Comparison of ENCODE assay signal across 29 mouse cellular contexts in the genomic region with DNA sequence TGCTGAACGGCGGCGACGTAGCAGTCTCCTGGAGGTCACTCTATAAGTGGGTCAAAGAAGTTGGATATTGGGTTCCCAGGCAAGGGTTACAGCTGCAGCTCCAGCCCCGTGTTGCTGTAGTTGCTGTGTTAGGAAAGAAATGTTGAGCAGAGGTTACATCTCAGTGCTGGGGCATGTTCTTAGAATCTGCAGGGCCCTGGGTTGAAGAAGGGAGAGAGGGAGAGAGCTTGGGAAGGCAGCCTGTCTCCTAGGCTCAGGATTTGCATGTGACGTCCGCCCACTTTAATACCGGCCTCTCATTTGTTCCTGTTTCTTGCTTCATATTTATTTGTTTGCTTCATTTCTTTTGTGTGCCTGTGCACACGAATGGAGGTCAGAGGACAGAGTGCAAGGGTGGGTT.
DNase-seq lines count a peak whose midpoint lies in the region; ATAC-seq and TF ChIP-seq lines count a peak whose summit lies in the region.
"Had no signal": no experiment of that assay in that cellular context is flagged by ENCODE, and none has a peak within 500 bp of the region (broad histone marks: within the 10 kb centered on the region; RNA-seq: fewer than 3 reads in every experiment).

No protein-coding gene starts in this region.

- no peak for ATAC-seq in hindbrain, postnatal 0 days
- ATAC-seq in liver, embryonic 14.5 days (ENCODE audit: insufficient read depth) = peak; percentile 18; the same call in 1 of the 2 replicates
- no peak for ATAC-seq in liver, embryonic 11.5 days (replicated peaks; ENCODE audit: low FRiP score)
- ATAC-seq in midbrain, embryonic 14.5 days (ENCODE audit: low FRiP score, low TSS enrichment) = no peak
- ATAC-seq in liver, postnatal 0 days = peak; percentile 82
- ATAC-seq: activated CD4-positive, CD25-positive, alpha-beta regulatory T cell, adult 4 months; CD4-positive, CD25-positive, alpha-beta regulatory T cell, adult 4 months; Patski had no signal

- peaks cover 49% of the 10 kb centered on the region for H3K4me1 ChIP-seq in hindbrain, embryonic 10.5 days (replicated peaks)
- no peaks in the 10 kb centered on the region for H3K4me1 ChIP-seq in hindbrain, postnatal 0 days (ENCODE audit: insufficient read depth, low read length)
- peaks cover 0 to 4% of the 10 kb centered on the region in 2 experiments; a peak in 2 of 4 replicates for H3K4me1 ChIP-seq in liver, embryonic 14.5 days (replicated peaks; ENCODE audit: control insufficient read depth in 2 of 2, insufficient read depth in 2 of 2, low read length in 1 of 2)
- H3K4me1 ChIP-seq in liver, embryonic 11.5 days (replicated peaks; ENCODE audit: control insufficient read depth, insufficient read depth, low read length) = no peaks in the 10 kb centered on the region; the same call in 1 of the 2 replicates
- peaks cover 73% of the 10 kb centered on the region for H3K4me1 ChIP-seq in midbrain, embryonic 10.5 days
- peaks cover 37% of the 10 kb centered on the region for H3K4me1 ChIP-seq in midbrain, embryonic 14.5 days (ENCODE audit: control insufficient read depth, insufficient read depth, low read length)
- H3K4me1 ChIP-seq in liver, postnatal 0 days (ENCODE audit: insufficient read depth) = no peaks in the 10 kb centered on the region
- H3K4me1 ChIP-seq: embryonic facial prominence, embryonic 15.5 days had no signal

- 64% methylated on average over 9 of the region's 9 CpGs for WGBS in hindbrain, embryonic 10.5 days
- 57% methylated on average over 9 of the region's 9 CpGs for WGBS in hindbrain, postnatal 0 days
- WGBS in liver, embryonic 14.5 days (ENCODE audit: insufficient replicate concordance) = 66% methylated on average over 9 of the region's 9 CpGs
- 78% methylated on average over 9 of the region's 9 CpGs for WGBS in liver, embryonic 11.5 days
- 60% methylated on average over 9 of the region's 9 CpGs for WGBS in midbrain, embryonic 10.5 days
- 58% methylated on average over 9 of the region's 9 CpGs for WGBS in midbrain, embryonic 14.5 days
- WGBS in liver, postnatal 0 days (ENCODE audit: insufficient replicate concordance) = 68% methylated on average over 9 of the region's 9 CpGs

- H3K4me3 ChIP-seq in hindbrain, embryonic 10.5 days = no peak overlapping the region
- H3K4me3 ChIP-seq in hindbrain, postnatal 0 days (ENCODE audit: low read length) = no peak overlapping the region
- no peak overlapping the region for H3K4me3 ChIP-seq in liver, embryonic 14.5 days (ENCODE audit: insufficient read depth in 1 of 2, low read depth in 2 of 2, low read length in 2 of 2)
- no peak overlapping the region for H3K4me3 ChIP-seq in liver, embryonic 11.5 days (ENCODE audit: low read depth, low read length)
- H3K4me3 ChIP-seq in midbrain, embryonic 10.5 days = no peak overlapping the region
- no peak overlapping the region for H3K4me3 ChIP-seq in midbrain, embryonic 14.5 days (replicated peaks; ENCODE audit: low read depth, low read length)
- H3K4me3 ChIP-seq in liver, postnatal 0 days (ENCODE audit: low read depth, low read length) = no peak overlapping the region
- H3K4me3 ChIP-seq: embryonic facial prominence, embryonic 13.5 days; embryonic facial prominence, embryonic 15.5 days; erythroblast, embryonic 14.5 days; forebrain, embryonic 10.5 days; forebrain, embryonic 12.5 days had no signal

- H3K9ac ChIP-seq in hindbrain, postnatal 0 days (replicated peaks; ENCODE audit: low read length) = no peak overlapping the region
- H3K9ac ChIP-seq in liver, embryonic 14.5 days (replicated peaks) = no peak overlapping the region
- H3K9ac ChIP-seq in liver, embryonic 11.5 days (ENCODE audit: low read depth, low read length) = no peak overlapping the region
- no peak overlapping the region for H3K9ac ChIP-seq in midbrain, embryonic 14.5 days (replicated peaks; ENCODE audit: low read length)
- H3K9ac ChIP-seq in liver, postnatal 0 days (replicated peaks) = no peak overlapping the region
- H3K9ac ChIP-seq: embryonic facial prominence, embryonic 13.5 days; embryonic facial prominence, embryonic 15.5 days; forebrain, embryonic 12.5 days had no signal

- H3K9me3 ChIP-seq in hindbrain, embryonic 10.5 days = no peaks in the 10 kb centered on the region
- H3K9me3 ChIP-seq in hindbrain, postnatal 0 days (ENCODE audit: low read length) = no peaks in the 10 kb centered on the region
- no peaks in the 10 kb centered on the region for H3K9me3 ChIP-seq in liver, embryonic 14.5 days (ENCODE audit: control insufficient read depth, low read length)
- no peaks in the 10 kb centered on the region for H3K9me3 ChIP-seq in liver, embryonic 11.5 days (ENCODE audit: control insufficient read depth, low read length)
- no peaks in the 10 kb centered on the region; the same call in 1 of the 2 replicates for H3K9me3 ChIP-seq in midbrain, embryonic 10.5 days (replicated peaks)
- H3K9me3 ChIP-seq in midbrain, embryonic 14.5 days (ENCODE audit: control insufficient read depth, low read length) = no peaks in the 10 kb centered on the region
- H3K9me3 ChIP-seq in liver, postnatal 0 days (ENCODE audit: low read length) = no peaks in the 10 kb centered on the region
- H3K9me3 ChIP-seq: embryonic facial prominence, embryonic 13.5 days; embryonic facial prominence, embryonic 15.5 days had no signal

- peaks cover under 1% of the 10 kb centered on the region; the same call in 1 of the 2 replicates for H3K27me3 ChIP-seq in hindbrain, embryonic 10.5 days (ENCODE audit: insufficient read depth, poor library complexity, severe bottlenecking)
- H3K27me3 ChIP-seq in hindbrain, postnatal 0 days (ENCODE audit: insufficient read depth, low read length) = no peaks in the 10 kb centered on the region
- no peaks in the 10 kb centered on the region for H3K27me3 ChIP-seq in liver, embryonic 14.5 days (ENCODE audit: control insufficient read depth, insufficient read depth, low read length)
- H3K27me3 ChIP-seq in liver, embryonic 11.5 days (replicated peaks; ENCODE audit: control insufficient read depth, insufficient read depth, low read length) = no peaks in the 10 kb centered on the region
- peaks cover 9% of the 10 kb centered on the region; the same call in 1 of the 2 replicates for H3K27me3 ChIP-seq in midbrain, embryonic 10.5 days (ENCODE audit: low read depth, poor library complexity, severe bottlenecking)
- H3K27me3 ChIP-seq in midbrain, embryonic 14.5 days (ENCODE audit: control insufficient read depth, insufficient read depth, low read length) = no peaks in the 10 kb centered on the region
- no peaks in the 10 kb centered on the region for H3K27me3 ChIP-seq in liver, postnatal 0 days (ENCODE audit: insufficient read depth, low read length)
- H3K27me3 ChIP-seq: CH12.LX; embryonic facial prominence, embryonic 15.5 days; Patski had no signal

- TF ChIP-seq CTCF in hindbrain, postnatal 0 days (IDR thresholded peaks at IDR 0.05; ENCODE audit: low read depth) = no peak
- TF ChIP-seq CTCF in liver, embryonic 14.5 days (IDR thresholded peaks at IDR 0.05; ENCODE audit: low read depth) = no peak
- TF ChIP-seq CTCF in liver, postnatal 0 days (IDR thresholded peaks at IDR 0.05; ENCODE audit: low read depth) = no peak

- no peak for TF ChIP-seq EP300 in liver, embryonic 14.5 days (IDR thresholded peaks at IDR 0.05; ENCODE audit: low read depth)
- no peak for TF ChIP-seq EP300 in liver, postnatal 0 days (IDR thresholded peaks at IDR 0.05; ENCODE audit: low read depth)

- DNase-seq in hindbrain, embryonic 10.5 days (ENCODE audit: low spot score) = no peak
- DNase-seq in hindbrain, postnatal 0 days (ENCODE audit: low spot score) = no peak
- no peak for DNase-seq in liver, embryonic 14.5 days (ENCODE audit: low read depth in 3 of 3, low spot score in 3 of 3)
- no peak for DNase-seq in liver, embryonic 11.5 days (ENCODE audit: low spot score)
- no peak for DNase-seq in midbrain, embryonic 10.5 days (ENCODE audit: low spot score)
- no peak for DNase-seq in midbrain, embryonic 14.5 days
- no peak for DNase-seq in liver, postnatal 0 days
- DNase-seq in thymus, postnatal 14 days = no peak
- DNase-seq: adrenal gland, adult 2 months; adrenal gland, postnatal 10 days; adrenal gland, postnatal 25 days; B cell, adult 2 months; cerebellum, adult 11 months; cerebellum, adult 18-20 months; cerebellum, adult 8-10 months; cerebellum, adult 9-11 months; cerebellum, postnatal 14 days; cerebellum, postnatal 36 days; embryo, embryonic 11 days had no signal

- no peaks in the 10 kb centered on the region for H3K36me3 ChIP-seq in hindbrain, embryonic 10.5 days
- H3K36me3 ChIP-seq in hindbrain, postnatal 0 days (ENCODE audit: insufficient read depth, low read length) = no peaks in the 10 kb centered on the region
- no peaks in the 10 kb centered on the region for H3K36me3 ChIP-seq in liver, embryonic 14.5 days (replicated peaks; ENCODE audit: control insufficient read depth, insufficient read depth, low read depth)
- no peaks in the 10 kb centered on the region for H3K36me3 ChIP-seq in liver, embryonic 11.5 days (ENCODE audit: control insufficient read depth, insufficient read depth, low read length)
- no peaks in the 10 kb centered on the region for H3K36me3 ChIP-seq in midbrain, embryonic 10.5 days
- no peaks in the 10 kb centered on the region for H3K36me3 ChIP-seq in midbrain, embryonic 14.5 days (ENCODE audit: control insufficient read depth, insufficient read depth, low read length)
- H3K36me3 ChIP-seq in liver, postnatal 0 days (replicated peaks; ENCODE audit: insufficient read depth, low read length) = no peaks in the 10 kb centered on the region
- H3K36me3 ChIP-seq: embryonic facial prominence, embryonic 13.5 days; embryonic facial prominence, embryonic 15.5 days; forebrain, embryonic 10.5 days; forebrain, embryonic 12.5 days; G1E had no signal

- H3K27ac ChIP-seq in hindbrain, embryonic 10.5 days = peak overlapping the region; percentile 56
- no peak overlapping the region for H3K27ac ChIP-seq in hindbrain, postnatal 0 days
- no peak overlapping the region for H3K27ac ChIP-seq in liver, embryonic 14.5 days
- no peak overlapping the region for H3K27ac ChIP-seq in liver, embryonic 11.5 days (ENCODE audit: low read depth, low read length)
- H3K27ac ChIP-seq in midbrain, embryonic 10.5 days (replicated peaks) = peak overlapping the region; percentile 52
- H3K27ac ChIP-seq in midbrain, embryonic 14.5 days (replicated peaks; ENCODE audit: low read depth, low read length) = no peak overlapping the region
- peak overlapping the region; percentile 44 for H3K27ac ChIP-seq in liver, postnatal 0 days (ENCODE audit: low read depth)
- H3K27ac ChIP-seq: embryonic facial prominence, embryonic 13.5 days; embryonic facial prominence, embryonic 15.5 days; forebrain, embryonic 10.5 days; forebrain, embryonic 12.5 days had no signal

- H3K4me2 ChIP-seq in hindbrain, postnatal 0 days (ENCODE audit: low read depth, low read length) = no peak overlapping the region
- H3K4me2 ChIP-seq in liver, embryonic 14.5 days (ENCODE audit: low read depth) = no peak overlapping the region
- no peak overlapping the region for H3K4me2 ChIP-seq in liver, embryonic 11.5 days
- H3K4me2 ChIP-seq in midbrain, embryonic 14.5 days (ENCODE audit: low read length) = no peak overlapping the region
- H3K4me2 ChIP-seq in liver, postnatal 0 days (ENCODE audit: low read depth, low read length) = peak overlapping the region; percentile 38; the same call in 1 of the 2 replicates
- H3K4me2 ChIP-seq: embryonic facial prominence, embryonic 13.5 days; embryonic facial prominence, embryonic 15.5 days; forebrain, embryonic 12.5 days had no signal

Comparison
In these comparisons a context has a peak if more than half of its experiments do, and no peak if none do; other contexts are left out.
1. H3K27ac ChIP-seq: peak in hindbrain, embryonic 10.5 days (single experiment), midbrain, embryonic 10.5 days (single experiment) and liver, postnatal 0 days (single experiment); none in hindbrain, postnatal 0 days (single experiment), liver, embryonic 14.5 days (single experiment), liver, embryonic 11.5 days (single experiment) and midbrain, embryonic 14.5 days (single experiment).
2. ATAC-seq: peak in liver, embryonic 14.5 days (single experiment) and liver, postnatal 0 days (single experiment); none in hindbrain, postnatal 0 days (single experiment), liver, embryonic 11.5 days (single experiment) and midbrain, embryonic 14.5 days (single experiment).